Mouse (Mus musculus) CH12.LX (cell line): ENCODE results near the gene Fam13c.

ENCODE experiments used
- CHD1 ChIP-seq: IDR thresholded peaks from 2 replicates; pipeline ENCODE4 v1.6.1; 2012; ENCODE audit warnings: low read depth, low read length, improper control_type of control experiment, inconsistent platforms
- CHD2 ChIP-seq: IDR thresholded peaks from 2 replicates; pipeline ENCODE4 v1.6.1; 2011; ENCODE audit warnings: low read length, improper control_type of control experiment
- CTCF ChIP-seq, 2 experiments: IDR thresholded peaks in 1 of 2; conservative IDR thresholded peaks in 1 of 2; 2 replicates each; pipeline ENCODE4 v1.5.1; 2011 to 2012; ENCODE audit warnings: low read depth in 2 of 2, low read length in 2 of 2, improper control_type of control experiment in 1 of 2, inconsistent platforms in 1 of 2, mild to moderate bottlenecking in 1 of 2, moderate library complexity in 1 of 2
- EP300 ChIP-seq: IDR thresholded peaks from 2 replicates; pipeline ENCODE4 v1.6.1; 2011; ENCODE audit warnings: low read length, improper control_type of control experiment
- ETS1 ChIP-seq: conservative IDR thresholded peaks from 2 replicates; pipeline ENCODE4 v1.6.1; 2012; ENCODE audit warnings: low read depth, mild to moderate bottlenecking, inconsistent platforms, low read length, improper control_type of control experiment, moderate library complexity
- GABPA ChIP-seq: IDR thresholded peaks from 2 replicates; pipeline ENCODE4 v1.6.1; 2012; ENCODE audit warnings: low read depth, low read length, improper control_type of control experiment, inconsistent platforms; ENCODE audit not compliant: insufficient replicate concordance
- MAX ChIP-seq: IDR thresholded peaks from 2 replicates; pipeline ENCODE4 v1.6.1; 2011; ENCODE audit warnings: low read length, improper control_type of control experiment
- MXI1 ChIP-seq: IDR thresholded peaks from 2 replicates; pipeline ENCODE4 v1.6.1; 2011; ENCODE audit warnings: mild to moderate bottlenecking, low read depth, low read length, improper control_type of control experiment
- PAX5 ChIP-seq: IDR thresholded peaks from 2 replicates; pipeline ENCODE4 v1.6.1; 2012; ENCODE audit warnings: low read length, inconsistent platforms, mixed read lengths
- POLR2A ChIP-seq: IDR thresholded peaks from 2 replicates; pipeline ENCODE4 v1.6.1; 2011; ENCODE audit warnings: low read depth, mild to moderate bottlenecking, improper control_type of control experiment, low read length
- POLR2AphosphoS2 ChIP-seq: IDR thresholded peaks from 2 replicates; pipeline ENCODE4 v1.6.1; 2011; ENCODE audit warnings: low read depth, low read length, improper control_type of control experiment
- USF1 ChIP-seq: IDR thresholded peaks from 2 replicates; pipeline ENCODE4 v1.6.1; 2014; ENCODE audit warnings: low read depth, mild to moderate bottlenecking, inconsistent platforms, low read length, improper control_type of control experiment
- USF2 ChIP-seq: conservative IDR thresholded peaks from 2 replicates; pipeline ENCODE4 v1.6.1; 2011; ENCODE audit warnings: low read depth, low read length, improper control_type of control experiment

DNA sequence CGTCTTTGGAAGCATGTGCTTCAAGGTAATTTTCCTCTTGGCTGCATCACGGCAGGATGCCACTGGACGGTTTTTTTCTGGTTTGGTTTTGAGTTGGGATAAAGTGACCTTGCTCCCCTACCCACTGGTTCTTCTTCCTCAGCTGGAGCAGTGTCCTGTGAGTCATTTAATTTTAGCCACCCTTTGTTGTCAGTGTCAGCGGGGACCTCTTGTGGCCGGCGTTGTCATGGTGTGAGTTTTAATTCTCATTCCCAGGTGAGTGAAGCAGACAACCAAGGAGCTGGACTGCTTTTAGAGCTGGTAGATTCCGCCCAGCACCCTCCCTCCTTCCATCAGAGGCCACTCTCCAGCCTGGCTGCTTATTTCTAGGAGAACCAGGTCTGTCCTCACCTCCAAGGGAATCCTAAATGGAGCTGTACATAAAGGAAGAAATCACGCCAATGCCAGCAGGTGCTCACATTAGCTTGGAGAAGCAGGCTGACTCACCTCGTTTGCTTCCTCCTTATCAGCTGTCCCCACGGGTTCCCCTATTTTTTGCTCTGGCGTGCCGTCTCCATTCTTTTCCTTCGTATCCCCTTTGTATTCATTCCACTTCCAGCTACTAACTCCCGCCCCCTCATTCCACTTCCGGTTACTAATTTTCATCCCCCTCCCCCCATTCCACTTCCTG, 66.4 kb downstream of the Fam13c start:
- TF ChIP-seq USF2: no peak
- TF ChIP-seq CHD1: no peak
- TF ChIP-seq GABPA: no peak
- no peak for TF ChIP-seq ETS1
- TF ChIP-seq USF1: no peak
- TF ChIP-seq EP300: no peak
- TF ChIP-seq CTCF (conservative IDR thresholded peaks at IDR 0.05 in 1 of 2, IDR thresholded peaks at IDR 0.05 in 1 of 2; ENCODE audit: low read depth in 2 of 2, low read length in 2 of 2): no peak
- no peak for TF ChIP-seq CHD2
- no peak for TF ChIP-seq PAX5
- TF ChIP-seq POLR2A: no peak
- no peak for TF ChIP-seq MXI1
- TF ChIP-seq MAX: no peak
- TF ChIP-seq POLR2AphosphoS2: no peak
